Mouse (Mus musculus) v-Abl transformed pro-B cells (cell line): ENCODE measurements at regions not wholly inside any gene's neighbourhood (a gene's known extent, or its start where the extent isn't known, plus 50 kb on each side); places are given as distances from the start of the nearest gene placed in this dataset.

Source experiments
- in situ Hi-C, 2 experiments: fragments of 400-800 bp; cut with MboI; formaldehyde crosslinking; loops; one replicate each; pipeline ENCODE4 v1.15.1; 2025; ENCODE audit not compliant: unreplicated experiment in 2 of 2

DNA sequence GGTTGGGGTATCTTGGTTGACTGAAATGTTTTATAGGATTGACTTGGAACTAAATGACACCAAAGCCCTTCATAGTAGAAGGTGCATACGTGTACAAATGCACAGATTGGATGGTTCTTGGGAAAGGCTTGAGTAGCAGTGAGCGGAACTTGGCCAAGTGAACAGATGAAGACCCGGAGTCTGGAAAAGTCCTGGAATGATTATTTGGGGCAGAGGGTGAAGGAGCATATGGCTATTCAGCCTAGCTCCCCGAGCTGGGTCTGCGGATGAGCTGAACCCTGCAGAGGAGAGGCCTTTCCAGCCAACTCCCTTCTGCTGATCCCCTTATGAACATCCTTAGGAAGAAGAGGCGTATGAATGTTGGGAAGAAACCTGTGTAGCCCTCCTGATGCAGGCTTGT, 369.1 kb upstream of the Npvf start:
- in situ Hi-C loops = loop anchor here in 1 of 2 experiments (25.0 kb wide), 2 partner anchors 439 to 1789 kb away; partner anchors contain the start of genes Cbx3 and Hnrnpa2b1

DNA sequence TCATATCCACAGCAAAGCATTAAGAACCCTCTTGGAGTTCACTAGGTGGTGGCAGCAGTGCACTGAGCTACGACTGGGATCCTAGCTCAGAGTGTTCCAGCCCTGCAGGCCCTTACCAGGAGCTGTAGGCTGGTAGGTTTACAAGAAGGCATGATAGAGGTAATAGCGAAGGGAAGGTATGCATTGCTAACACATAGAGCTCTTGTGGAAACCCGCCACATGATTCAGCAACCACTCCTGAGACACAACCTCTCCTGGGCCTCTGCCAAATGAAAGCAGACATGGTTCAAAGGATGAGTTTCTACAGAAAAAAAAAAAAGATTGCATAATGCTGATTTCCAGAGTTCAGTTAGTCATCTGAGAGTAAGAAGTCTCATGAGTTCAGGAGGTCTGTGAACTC, 370.5 kb upstream of the Npvf start:
- in situ Hi-C loops = loop anchor here in 1 of 2 experiments (25.0 kb wide), 2 partner anchors 438 to 1788 kb away; partner anchors contain the start of genes Cbx3 and Hnrnpa2b1

DNA sequence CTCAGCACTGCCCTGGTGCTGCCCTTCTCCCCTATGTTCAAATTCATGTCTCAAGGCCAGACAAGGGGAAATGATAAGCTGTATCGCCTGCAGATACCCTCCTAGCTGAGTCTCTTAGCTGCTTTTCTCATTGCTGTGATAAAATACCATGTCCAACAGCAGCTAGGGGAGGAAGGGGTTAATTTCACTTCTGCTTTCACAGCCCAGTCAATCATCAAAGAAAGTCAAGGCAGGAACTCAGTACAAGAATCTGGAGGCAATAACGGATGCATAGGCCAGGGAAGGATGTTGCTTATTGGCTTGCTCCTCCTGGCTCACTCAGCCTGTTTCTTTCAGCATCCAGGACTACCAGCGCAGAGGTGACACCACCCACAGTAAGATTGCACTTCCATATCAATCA, 371.2 kb upstream of the Npvf start:
- in situ Hi-C loops = no loop called here

DNA sequence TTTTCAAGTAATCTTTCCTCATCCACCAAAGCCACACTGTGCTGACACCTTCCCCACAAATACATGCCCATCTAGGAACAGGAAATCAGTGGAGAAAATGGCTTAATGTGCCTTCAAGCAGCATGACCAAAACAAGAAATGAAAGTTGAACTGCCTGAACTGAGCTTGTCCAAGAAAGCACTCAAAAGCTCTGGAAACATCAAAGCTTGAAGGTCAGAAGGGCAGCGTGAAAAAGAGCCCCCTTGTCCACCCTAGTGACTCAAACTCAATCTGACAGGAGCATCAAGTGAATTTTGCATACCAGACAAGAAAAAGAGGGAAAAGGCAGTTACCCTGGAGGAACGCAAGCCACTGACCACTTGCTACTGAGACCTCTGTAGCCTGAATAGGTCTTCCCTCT, 373.1 kb upstream of the Npvf start:
- in situ Hi-C loops = no loop called here

GRCm38 (mm10) chr6:51029516-51029915, 375.3 kb upstream of the Npvf start:
- in situ Hi-C loops = no loop called here

DNA sequence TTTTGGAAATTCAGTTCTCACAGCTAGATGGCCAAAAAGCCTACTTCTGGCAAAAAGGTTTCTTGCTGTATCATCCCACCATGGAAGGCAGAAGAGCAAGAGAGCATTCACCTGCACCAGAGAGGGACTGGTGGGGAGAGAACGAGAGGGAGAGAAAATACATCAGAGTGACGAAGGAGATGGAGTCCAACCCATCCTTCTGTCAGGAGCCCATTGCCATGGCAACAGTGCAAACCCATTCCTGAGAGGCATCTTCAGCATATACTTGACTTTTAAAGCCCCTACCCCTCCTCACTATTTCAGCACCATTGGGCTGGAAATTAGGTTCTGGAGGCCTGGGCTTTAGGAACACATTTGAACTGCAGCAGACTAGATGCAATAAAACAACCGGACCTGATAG, 375.7 kb upstream of the Npvf start:
- in situ Hi-C loops = no loop called here

- in situ Hi-C loops = no loop called here
Observed at GRCm38 (mm10) chr6:51033835-51034234, 379.6 kb upstream of the Npvf start.

DNA sequence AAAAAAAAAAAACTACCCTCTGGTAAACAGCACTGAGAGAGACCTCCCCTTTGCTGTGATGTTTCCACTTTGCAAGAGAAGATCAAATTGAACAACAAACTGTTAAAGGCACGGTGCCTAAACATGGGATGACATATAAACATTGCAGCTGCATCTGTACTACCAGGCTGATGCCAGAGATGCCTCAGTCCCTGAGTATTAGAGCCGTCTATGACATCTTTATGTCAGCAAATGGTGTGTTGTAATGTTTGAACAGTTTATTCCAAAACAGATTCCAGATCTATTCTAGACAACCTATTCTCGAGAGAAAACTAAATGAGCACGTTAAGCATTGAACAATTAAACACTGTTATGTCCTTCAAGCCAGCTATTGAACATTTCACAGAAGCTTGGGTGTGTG, 381.8 kb upstream of the Npvf start:
- in situ Hi-C loops = no loop called here

- in situ Hi-C loops = no loop called here
Observed at GRCm38 (mm10) chr6:51036553-51036952, 382.3 kb upstream of the Npvf start.

- in situ Hi-C loops = no loop called here
Observed at GRCm38 (mm10) chr6:51036956-51037355, 382.7 kb upstream of the Npvf start.

DNA sequence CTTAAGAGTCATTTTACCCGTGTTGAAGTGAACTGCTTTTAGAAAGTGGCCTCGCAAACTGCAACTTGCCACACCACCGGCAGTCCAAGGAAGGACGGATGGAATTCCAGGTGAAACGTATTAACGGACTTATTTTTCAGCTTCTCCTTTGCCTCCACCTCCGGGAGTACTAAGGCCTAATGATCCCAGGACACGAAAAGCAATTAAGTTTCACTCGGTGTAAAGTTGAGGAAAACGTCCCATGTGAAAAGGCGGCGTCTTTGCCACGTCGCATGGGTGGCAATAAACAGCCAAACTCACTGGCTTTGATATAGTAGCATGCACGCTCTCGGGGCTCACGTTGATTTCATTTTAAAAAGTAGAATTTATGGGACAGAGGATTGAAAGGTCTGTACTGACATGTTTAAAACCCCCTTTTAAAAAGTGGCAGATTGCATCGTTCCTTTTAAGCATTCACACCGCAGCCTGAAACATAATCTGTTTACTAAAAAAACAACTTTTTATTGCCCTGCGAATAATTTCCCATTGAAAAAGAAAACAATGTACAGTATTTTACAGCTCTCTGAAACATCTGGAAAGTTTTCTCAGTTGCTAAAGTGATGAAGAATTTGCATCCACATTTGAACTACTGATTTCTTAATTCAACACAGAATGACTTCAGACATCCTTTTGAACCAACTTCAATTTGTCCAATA, 385.4 kb upstream of the Npvf start:
- in situ Hi-C loops = no loop called here

DNA sequence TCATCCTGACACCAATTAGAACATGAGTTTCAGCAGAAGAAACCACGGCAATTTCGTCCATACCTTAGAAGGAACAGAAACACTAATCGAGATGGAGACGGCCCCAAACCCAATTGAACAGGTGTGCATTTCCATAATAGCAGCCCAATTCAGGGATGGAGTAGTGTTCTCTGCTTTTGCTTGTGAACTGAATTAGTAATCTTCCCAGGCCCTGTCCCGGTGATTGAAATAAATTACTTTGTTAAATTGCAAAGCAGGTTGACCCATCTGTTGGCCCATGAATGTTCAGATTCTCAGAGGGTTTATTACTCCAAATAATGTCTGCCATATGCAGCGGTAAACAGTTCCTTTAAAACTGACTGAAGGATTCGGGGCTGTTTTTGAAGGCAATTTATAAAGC, 388.5 kb upstream of the Nfe2l3 start:
- in situ Hi-C loops = no loop called here

GRCm38 (mm10) chr6:51044873-51045272, 387.6 kb upstream of the Nfe2l3 start:
- in situ Hi-C loops = no loop called here

DNA sequence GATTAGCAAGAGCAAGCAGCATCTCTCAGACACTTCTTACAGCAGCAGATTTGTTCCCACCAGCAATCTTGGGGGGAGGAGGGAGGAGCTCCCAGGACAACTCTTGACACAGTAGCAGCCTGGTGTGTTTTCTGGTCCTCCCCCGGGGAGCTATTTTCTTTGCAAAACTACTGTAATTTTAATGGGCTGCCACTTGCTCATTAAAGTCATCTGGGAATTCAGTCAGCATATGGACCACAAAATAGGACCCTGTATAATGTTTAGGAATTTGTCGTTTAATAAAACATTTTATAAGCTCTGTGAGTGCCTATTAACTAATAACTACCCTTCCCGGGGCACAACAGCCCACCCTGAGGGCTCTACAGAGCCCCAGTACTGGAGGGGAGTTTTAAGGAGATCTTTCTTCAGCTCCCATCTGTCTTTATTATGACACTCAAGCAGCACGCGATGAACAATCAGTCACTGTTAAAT, 380.0 kb upstream of the Nfe2l3 start:
- in situ Hi-C loops = no loop called here

DNA sequence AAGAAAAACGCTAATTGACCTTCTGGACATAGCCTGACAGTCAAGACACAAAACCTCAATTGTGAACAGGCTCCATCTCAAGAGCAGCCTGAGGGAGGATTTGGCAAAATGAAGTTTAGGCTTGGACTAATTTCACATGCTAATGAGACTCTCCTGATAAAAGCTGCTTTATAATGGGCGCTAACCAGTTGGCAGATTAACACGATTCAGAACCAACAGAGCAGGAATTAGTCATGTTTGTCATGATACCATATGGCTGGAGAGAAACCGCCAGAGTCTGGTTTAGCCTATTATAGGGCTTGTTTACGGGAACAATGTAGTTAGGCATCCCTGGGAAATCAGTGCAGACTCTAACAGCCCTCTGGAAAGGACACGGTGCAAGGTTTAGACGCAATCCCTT, 375.2 kb upstream of the Nfe2l3 start:
- in situ Hi-C loops = no loop called here

DNA sequence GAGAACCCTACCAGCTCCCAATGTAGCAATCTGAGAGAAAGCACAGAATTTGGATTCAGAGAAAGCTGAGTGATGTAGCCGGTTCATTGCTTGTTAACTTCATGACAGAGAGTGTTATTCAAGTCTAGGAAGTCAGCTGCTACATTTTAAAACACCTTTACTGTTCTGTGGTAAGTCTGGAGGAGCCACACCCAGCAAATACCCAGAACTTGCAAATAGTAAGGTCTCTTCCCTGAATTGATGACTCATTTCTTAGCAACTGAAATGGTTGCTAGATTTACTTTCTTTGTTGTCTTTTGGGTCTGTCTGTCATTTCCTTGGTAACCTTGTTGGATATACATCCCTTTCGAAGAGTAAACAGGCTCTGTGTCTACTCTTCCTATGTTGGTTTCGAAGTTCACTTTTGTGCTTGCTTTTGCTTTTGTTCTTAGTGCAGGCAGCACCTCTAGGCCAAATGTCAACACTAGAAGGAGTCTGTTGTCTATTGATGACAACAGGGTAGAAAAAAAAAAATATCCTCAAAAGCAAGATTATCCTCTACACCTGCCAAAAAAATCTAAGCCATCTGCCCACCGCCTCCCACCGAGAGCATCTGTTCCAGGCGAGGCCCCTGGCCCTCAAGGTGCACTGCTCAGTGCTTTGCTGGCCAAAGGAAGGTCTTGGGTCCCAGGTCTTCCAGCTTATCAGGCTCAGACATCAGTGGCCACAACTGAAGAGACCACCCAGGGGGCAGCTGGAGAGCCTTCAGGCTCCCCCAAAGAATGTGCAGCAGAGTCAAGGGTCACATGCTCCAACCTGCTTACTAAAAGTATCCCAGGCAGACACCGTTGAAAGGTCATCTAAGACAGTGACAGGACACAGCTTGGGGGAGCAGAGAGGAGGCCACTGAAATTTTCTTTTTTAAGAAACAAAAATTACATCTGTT, 372.3 kb upstream of the Nfe2l3 start:
- in situ Hi-C loops = no loop called here

DNA sequence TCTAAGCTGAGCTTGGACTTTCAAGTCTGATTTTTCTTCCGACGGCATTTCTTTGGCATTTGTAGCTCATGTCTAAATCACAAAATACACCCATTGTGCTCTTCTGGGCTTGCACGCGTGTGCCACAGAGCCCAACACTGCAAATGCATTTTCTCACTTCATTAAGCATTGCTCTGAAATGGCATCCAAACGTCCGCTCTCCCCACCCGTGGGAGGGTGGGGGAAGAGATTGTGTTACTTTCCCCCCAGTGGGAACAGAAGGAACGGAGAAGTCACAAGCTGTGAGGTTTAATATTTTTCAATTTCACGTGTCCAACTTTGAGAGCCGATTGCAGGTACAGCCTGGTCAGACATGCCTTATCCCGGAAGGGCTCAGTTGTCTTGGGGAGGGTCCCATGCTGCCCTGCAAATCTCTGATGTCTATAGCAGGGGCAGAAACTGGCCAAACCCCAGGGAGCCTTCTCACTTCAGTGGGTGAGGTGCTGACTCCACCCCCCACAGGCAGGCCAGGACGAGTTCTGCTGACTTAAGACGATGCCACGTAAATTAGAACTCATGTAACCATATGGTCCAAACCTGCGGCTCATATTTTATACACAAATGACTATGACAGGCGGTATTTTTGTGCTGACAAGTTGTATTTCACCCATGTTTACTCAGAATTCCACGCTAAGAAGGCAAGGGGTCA, 371.5 kb upstream of the Nfe2l3 start:
- in situ Hi-C loops = no loop called here

DNA sequence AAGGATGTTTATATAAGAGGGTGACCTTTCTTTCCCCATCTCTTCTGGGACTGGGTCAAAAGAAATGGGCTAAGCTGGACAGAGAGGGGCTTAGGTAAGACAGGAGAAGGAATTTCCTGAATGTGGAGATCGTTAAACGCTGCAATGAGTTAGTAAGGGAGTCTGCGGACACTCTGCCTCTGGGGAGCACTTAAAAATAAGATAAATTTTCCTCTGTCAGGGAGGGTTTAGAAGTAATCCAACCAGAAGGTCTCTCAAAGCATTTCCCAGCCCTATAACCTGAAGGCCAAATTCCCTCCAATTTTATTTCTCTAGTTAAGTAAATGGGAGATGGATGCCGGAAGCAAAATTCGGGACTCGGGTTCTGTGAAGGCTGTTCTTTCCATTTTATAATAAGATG, 367.3 kb upstream of the Nfe2l3 start:
- in situ Hi-C loops = no loop called here

GRCm38 (mm10) chr6:51067332-51067731, 365.1 kb upstream of the Nfe2l3 start:
- in situ Hi-C loops = no loop called here

GRCm38 (mm10) chr6:51069945-51070344, 362.5 kb upstream of the Nfe2l3 start:
- in situ Hi-C loops = no loop called here

DNA sequence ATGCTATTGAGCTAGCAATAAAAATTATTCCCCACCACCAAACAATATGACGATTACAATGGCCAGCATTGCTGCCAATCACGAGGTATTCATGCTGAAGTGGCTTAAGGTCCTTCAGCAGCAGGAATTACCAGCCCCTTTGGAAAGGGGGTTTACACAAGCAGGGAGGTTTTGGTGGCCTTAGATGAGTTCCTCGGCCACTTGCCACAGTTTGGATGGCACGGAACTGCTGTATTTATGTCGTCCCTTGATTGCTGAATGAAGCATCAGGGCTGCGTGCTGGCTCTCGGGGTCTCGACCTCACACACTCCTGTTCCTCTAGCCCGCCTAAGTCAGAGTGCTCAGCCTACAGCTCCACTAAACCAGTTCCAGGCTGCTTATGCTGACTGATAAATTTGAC, 361.2 kb upstream of the Nfe2l3 start:
- in situ Hi-C loops = no loop called here
